Mouse (Mus musculus): ENCODE data around the gene Ddah1.

DNA sequence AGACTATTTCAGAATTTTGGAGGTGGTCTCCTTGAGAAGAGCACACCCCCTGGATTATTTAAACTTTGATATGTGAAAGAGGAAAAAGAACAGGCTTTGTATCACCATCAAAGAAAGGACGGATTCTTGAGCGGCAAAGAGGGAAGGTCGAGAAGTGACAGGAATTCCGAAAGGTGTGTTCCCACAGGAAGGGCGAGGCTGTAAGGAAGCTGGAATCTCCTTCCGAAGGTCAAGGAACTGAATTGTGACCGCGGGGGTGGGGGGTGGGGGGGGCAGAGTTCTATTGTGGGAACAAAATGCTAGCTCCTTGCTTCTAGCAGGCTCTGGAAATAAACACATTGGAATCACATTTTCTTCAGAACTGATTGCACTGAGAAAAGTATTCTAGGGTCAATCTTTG lies 1.3 kb upstream of the Ddah1 start:
- TF ChIP-seq EP300 (optimal IDR thresholded peaks at IDR 0.05) (no peak), CTCF (IDR thresholded peaks at IDR 0.05; ENCODE audit: low read depth) (no peak)
